Mouse (Mus musculus) forebrain, embryonic 11.5 days (tissue): ENCODE measurements around the gene Tnks2. TPM values are rescaled to one million over a fixed set of nuclear protein-coding genes. Genes with fewer than 3 reads are reported as not detected.

Source experiments
- ATAC-seq: fragments of 200-750 bp; cut with Nextera tagmentation; replicated peaks from 2 replicates; pipeline ENCODE4 v1.8.0; 2017; ENCODE audit warnings: moderate TSS enrichment; ENCODE audit not compliant: low FRiP score
- DNase-seq: peaks from one replicate; pipeline ENCODE4 v3.0.0-alpha.2; 2017; ENCODE audit warnings: low spot score
- H3K27ac ChIP-seq: fragments of 300-500 bp; sonication (generic); 2 replicates; pipeline ENCODE4 v1.5.1; 2014; ENCODE audit warnings: low read depth, low read length
- H3K27me3 ChIP-seq: fragments of 300-500 bp; sonication (generic); 2 replicates; pipeline ENCODE4 v1.6.1; 2014; ENCODE audit warnings: mild to moderate bottlenecking, low read length, mixed read lengths; ENCODE audit not compliant: control insufficient read depth, insufficient read depth
- H3K36me3 ChIP-seq: fragments of 300-500 bp; sonication (generic); 2 replicates; pipeline ENCODE4 v1.6.1; 2014; ENCODE audit warnings: mild to moderate bottlenecking, low read length, moderate library complexity, mixed read lengths; ENCODE audit not compliant: control insufficient read depth, insufficient read depth
- H3K4me1 ChIP-seq: fragments of 300-500 bp; sonication (generic); replicated peaks from 2 replicates; pipeline ENCODE4 v1.6.1; 2014; ENCODE audit warnings: low read length, mixed read lengths; ENCODE audit not compliant: control insufficient read depth, insufficient read depth
- H3K4me2 ChIP-seq: fragments of 300-500 bp; sonication (generic); 2 replicates; pipeline ENCODE4 v1.6.1; 2014; ENCODE audit warnings: low read depth, mild to moderate bottlenecking, low read length, moderate library complexity, mixed read lengths; ENCODE audit not compliant: severe bottlenecking
- H3K4me3 ChIP-seq: fragments of 300-500 bp; sonication (generic); 2 replicates; pipeline ENCODE4 v1.5.1; 2014; ENCODE audit warnings: low read depth, low read length
- H3K9ac ChIP-seq: fragments of 300-500 bp; sonication (generic); 2 replicates; pipeline ENCODE4 v1.6.1; 2014; ENCODE audit warnings: low read length
- H3K9me3 ChIP-seq: fragments of 300-500 bp; sonication (generic); 2 replicates; pipeline ENCODE4 v1.6.1; 2016; ENCODE audit warnings: low read length, mixed read lengths; ENCODE audit not compliant: control insufficient read depth
- WGBS: fragments of 180-500 bp; shearing (Covaris S2); extraction: QIAGEN DNeasy Blood & Tissue Kit; methylation state at CpG from one replicate; pipeline ENCODE4 v1.1.7; 2014; 5-methylcytosine and 5-hydroxymethylcytosine counted together
- polyA plus RNA-seq: library from polyadenylated mRNA; unstranded; fragments of >200 nt; fragmentation: Nextera tagmentation; extraction: Ambion mirVana; gene quantifications from 2 replicates; pipeline ENCODE4 v1.2.1, GENCODE M21; 2014

The Tnks2 gene
- polyA plus RNA-seq, 1 experiment from 2014 or later: 68.3 TPM

DNA sequence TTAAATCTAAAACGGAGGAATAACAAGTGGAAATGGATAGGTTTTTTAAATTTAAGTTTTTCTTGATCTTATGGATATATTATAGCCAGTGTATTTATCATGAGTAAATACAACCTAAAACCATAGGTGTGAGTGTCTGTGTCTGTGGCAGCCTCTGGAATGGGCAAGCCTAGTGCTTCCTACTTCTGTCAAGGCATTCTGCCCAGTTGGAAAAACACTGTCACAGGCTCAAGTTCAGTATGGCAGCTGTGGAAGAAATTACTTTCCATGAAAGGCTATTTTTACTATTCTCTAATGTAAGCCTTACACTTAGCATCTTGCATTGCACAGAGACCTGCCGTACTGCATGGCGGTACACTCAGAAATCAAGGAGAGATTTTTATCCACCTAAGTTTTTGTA is 57.7 kb downstream of the Tnks2 start:
- ATAC-seq: no peak

DNA sequence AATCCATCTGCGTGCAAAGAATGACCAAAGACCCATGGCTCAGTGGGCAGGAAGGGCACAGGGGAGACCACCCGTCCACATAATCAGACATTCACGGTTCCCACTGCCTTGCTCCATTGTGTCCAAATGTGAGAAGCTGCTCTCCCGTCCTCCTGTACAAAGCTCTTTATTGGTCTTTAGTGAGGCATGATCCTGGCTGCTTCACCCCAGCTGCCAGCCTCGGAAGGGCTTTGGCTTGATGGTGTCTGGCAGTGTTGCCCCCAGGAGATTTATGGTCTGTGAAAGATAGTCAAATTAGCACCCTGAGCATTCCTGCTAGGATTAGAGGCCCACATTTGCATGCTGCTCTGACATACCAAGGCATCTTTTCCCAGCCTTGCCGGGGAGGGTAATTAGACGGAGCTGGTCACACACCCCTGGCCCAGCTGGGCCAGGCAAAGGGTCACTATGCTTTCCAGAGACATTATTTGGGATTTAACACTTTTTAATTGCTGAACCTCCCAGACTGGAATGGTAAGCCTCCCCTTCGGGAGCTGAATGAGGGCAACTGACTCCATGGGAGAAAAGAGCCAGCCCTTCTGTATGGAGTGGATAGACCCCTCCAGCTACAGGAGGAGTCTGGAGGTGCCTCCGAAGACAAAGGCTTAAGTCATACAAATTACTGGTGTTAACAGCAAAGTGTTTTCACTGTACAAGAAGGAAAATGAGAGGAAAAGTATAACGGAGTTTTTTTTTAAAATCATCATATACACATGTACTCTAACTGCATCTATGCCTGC is 62.9 kb downstream of the Tnks2 start:
- H3K4me3 ChIP-seq: no peak overlapping the region
- DNase-seq: peak; percentile 79
- no peaks in the 10 kb centered on the region for H3K9me3 ChIP-seq
- peak; percentile 91 for ATAC-seq
- no peaks in the 10 kb centered on the region for H3K27me3 ChIP-seq
- H3K36me3 ChIP-seq: peaks cover 3% of the 10 kb centered on the region
- H3K9ac ChIP-seq: no peak overlapping the region
- peaks cover 9% of the 10 kb centered on the region; the same call in 1 of the 2 replicates for H3K4me1 ChIP-seq
- WGBS: 6% methylated on average over 10 of the region's 10 CpGs
- peak overlapping the region; percentile 83 for H3K27ac ChIP-seq
- H3K4me2 ChIP-seq: no peak overlapping the region

More for the DNA sequence above, 57.7 kb downstream of the Tnks2 start:
- Histone ChIP-seq H3K4me2 (no peak overlapping the region), H3K9ac (no peak overlapping the region), H3K4me1 (peaks cover 8% of the 10 kb centered on the region; the same call in 1 of the 2 replicates), H3K27me3 (no peaks in the 10 kb centered on the region), H3K9me3 (no peaks in the 10 kb centered on the region), H3K27ac (no peak overlapping the region), H3K4me3 (no peak overlapping the region), H3K36me3 (peaks cover 13% of the 10 kb centered on the region)
- DNase-seq: no peak
- 98% methylated on average over 3 of the region's 3 CpGs for WGBS

DNA sequence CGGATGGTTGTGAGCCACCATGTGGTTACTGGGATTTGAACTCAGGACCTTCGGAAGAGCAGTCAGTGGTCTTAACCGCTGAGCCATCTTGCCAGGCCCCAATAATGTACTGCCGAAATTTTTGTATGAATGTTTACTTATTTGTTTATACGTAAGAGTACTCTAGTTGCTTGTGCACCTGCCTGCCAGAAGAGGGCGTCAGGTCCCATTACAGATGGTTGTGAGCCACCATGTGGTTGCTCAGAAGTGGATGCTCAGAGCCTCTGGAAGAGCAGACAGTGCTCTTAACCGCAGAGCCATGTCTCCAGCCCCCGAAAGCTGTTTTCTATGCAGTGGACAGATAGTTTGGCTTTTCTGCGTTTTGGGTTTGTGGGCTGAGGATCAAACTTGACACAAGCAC is 63.7 kb downstream of the Tnks2 start:
- Histone ChIP-seq H3K4me2 (no peak overlapping the region), H3K9me3 (no peaks in the 10 kb centered on the region), H3K27me3 (no peaks in the 10 kb centered on the region), H3K4me1 (peaks cover 9% of the 10 kb centered on the region; the same call in 1 of the 2 replicates), H3K4me3 (no peak overlapping the region), H3K9ac (no peak overlapping the region), H3K36me3 (peaks cover 3% of the 10 kb centered on the region), H3K27ac (peak overlapping the region; percentile 83)
- ATAC-seq (no peak), DNase-seq (peak; percentile 63)
- WGBS: 41% methylated on average over 9 of the region's 9 CpGs

DNA sequence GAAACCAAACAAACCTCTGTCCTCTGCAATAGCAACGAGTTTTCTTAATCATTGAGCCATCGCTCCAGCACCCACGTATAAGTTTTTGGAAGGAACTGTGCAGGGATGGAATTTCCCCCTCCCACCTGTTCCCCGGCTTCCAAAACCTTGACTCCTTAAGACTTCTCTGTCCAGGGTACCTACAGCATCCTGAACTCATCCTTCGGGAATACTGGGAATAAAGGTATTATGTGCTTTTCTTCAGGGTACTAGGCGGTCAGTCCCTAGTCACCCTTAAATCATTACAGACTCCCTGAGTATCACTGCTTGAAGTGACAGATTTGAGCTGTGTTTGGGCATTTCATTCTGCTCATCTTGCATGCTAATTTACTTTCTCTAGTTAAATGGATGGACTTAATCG is 69.3 kb downstream of the Tnks2 start:
- H3K9me3 ChIP-seq: no peaks in the 10 kb centered on the region
- no peaks in the 10 kb centered on the region for H3K36me3 ChIP-seq
- no peak overlapping the region for H3K4me3 ChIP-seq
- ATAC-seq (no peak), DNase-seq (no peak)
- peak overlapping the region; percentile 61; the same call in 1 of the 2 replicates for H3K4me2 ChIP-seq
- no peaks in the 10 kb centered on the region for H3K27me3 ChIP-seq
- 0 out of 2 replicates have a peak, but pooled peaks cover 7% of the 10 kb centered on the region for H3K4me1 ChIP-seq
- H3K9ac ChIP-seq: no peak overlapping the region; the same call in 1 of the 2 replicates
- H3K27ac ChIP-seq: peak overlapping the region; percentile 78; the same call in 1 of the 2 replicates
- 33% methylated on average over 7 of the region's 7 CpGs for WGBS

DNA sequence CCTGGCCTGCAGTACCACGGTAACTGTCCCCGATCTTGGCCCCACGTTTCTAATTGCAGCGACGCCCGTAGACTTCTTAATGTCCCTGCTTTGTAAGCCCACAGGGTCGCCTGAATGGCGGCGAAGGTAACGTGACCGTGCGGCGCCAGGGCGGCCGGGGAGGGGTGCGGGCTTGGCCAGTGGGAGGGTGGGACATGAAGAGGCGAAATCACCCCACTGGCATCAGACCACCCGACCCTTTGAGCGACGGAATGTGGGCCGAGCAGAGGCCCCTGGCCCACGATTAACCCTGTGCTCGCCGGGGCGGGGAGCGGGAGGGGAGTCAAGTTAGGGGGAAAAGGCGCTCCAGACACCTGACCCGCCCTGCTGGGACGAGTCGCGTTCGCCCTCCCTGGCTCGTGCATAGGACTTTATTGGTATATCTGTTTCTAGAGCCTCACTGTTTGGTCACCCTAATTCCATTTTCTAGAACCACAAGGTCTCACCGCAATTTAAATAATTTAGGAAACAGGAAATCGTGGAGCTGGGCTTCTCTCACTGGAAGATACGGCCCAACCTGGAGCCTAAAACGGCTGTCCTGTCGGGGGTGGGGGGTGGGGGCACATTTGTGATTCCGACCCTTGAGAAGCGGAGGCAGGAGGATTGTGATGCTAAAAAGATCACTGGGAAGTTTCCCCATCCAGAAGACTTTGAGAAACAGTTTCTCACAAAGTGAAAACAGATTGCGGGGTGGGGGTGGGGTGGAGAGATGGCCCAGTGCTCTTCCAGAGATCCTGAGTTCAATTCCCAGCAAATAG is 70.4 kb downstream of the Tnks2 start:
- peak; percentile 94 for ATAC-seq
- peak overlapping the region; percentile 61 for H3K4me2 ChIP-seq
- H3K9me3 ChIP-seq: no peaks in the 10 kb centered on the region
- H3K27ac ChIP-seq: peak overlapping the region; percentile 78
- peak overlapping the region; percentile 59 for H3K9ac ChIP-seq
- peak; percentile 94 for DNase-seq
- 1% methylated on average over 41 of the region's 41 CpGs for WGBS
- no peaks in the 10 kb centered on the region for H3K36me3 ChIP-seq
- H3K4me1 ChIP-seq: 0 out of 2 replicates have a peak, but pooled peaks cover 7% of the 10 kb centered on the region
- peak overlapping the region; percentile 35 for H3K4me3 ChIP-seq
- no peaks in the 10 kb centered on the region for H3K27me3 ChIP-seq

DNA sequence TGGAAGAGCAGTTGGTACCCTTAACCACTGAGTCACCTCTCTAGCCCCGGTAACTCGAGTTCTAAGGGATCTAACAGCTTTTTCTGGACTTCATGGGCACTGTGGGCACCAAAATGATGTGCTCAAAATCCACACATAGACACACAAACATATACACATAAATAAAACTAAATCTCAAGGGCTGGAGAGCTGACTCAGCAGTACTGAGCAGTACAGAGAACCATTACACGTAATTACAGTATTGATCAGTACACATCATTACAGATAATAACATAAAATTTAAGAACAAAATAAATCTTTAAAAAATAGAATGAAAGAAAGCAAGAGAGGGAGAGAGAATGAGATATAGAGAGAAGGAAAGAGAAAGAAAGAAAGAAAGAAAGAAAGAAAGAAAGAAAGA is 75.1 kb downstream of the Tnks2 start:
- Histone ChIP-seq H3K27ac (no peak overlapping the region), H3K9me3 (no peaks in the 10 kb centered on the region), H3K9ac (no peak overlapping the region), H3K4me2 (no peak overlapping the region), H3K27me3 (no peaks in the 10 kb centered on the region), H3K4me3 (no peak overlapping the region), H3K4me1 (peaks cover 9% of the 10 kb centered on the region; the same call in 1 of the 2 replicates), H3K36me3 (no peaks in the 10 kb centered on the region)
- 82% methylated on average over 3 of the region's 3 CpGs for WGBS
- ATAC-seq: no peak
- DNase-seq: no peak

DNA sequence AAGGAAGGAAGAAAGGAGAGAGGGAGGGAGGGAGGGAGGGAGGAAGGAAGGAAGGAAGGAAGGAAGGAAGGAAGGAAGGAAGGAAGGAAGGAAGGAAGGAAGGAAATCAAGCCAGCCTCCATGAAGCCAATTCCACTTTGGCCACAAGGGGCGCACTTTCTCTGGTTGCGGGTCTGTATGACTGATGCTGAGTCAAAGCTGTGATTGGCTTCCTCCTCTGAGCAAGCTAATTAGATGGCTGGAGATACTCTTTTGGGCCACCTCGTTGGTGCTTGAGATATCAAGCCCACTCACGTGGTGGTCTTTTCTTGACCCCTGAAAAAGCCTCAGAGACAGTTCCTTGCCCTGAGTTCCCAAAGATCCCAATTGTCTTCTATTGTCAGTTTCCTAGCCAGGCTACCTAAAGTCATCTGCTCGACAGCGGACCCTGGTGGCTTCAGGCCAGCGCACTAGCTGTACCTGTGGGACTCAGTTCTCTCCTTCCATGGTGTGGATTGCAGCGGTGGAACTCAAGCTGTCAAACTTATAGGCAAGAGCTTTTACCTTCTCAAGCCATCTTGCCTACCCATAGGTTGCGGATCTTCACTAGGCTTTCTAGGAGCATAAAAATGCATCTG is 75.8 kb downstream of the Tnks2 start:
- peak; percentile 46 for ATAC-seq
- no peaks in the 10 kb centered on the region for H3K9me3 ChIP-seq
- H3K27me3 ChIP-seq: no peaks in the 10 kb centered on the region
- peak; percentile 81 for DNase-seq
- peaks cover 6% of the 10 kb centered on the region; the same call in 1 of the 2 replicates for H3K4me1 ChIP-seq
- H3K36me3 ChIP-seq: no peaks in the 10 kb centered on the region
- no peak overlapping the region for H3K9ac ChIP-seq
- WGBS: 29% methylated on average over 9 of the region's 9 CpGs
- no peak overlapping the region for H3K4me2 ChIP-seq
- H3K4me3 ChIP-seq: no peak overlapping the region
- 0 out of 2 replicates have a peak overlapping the region, but pooled peaks have one; percentile 7 for H3K27ac ChIP-seq

DNA sequence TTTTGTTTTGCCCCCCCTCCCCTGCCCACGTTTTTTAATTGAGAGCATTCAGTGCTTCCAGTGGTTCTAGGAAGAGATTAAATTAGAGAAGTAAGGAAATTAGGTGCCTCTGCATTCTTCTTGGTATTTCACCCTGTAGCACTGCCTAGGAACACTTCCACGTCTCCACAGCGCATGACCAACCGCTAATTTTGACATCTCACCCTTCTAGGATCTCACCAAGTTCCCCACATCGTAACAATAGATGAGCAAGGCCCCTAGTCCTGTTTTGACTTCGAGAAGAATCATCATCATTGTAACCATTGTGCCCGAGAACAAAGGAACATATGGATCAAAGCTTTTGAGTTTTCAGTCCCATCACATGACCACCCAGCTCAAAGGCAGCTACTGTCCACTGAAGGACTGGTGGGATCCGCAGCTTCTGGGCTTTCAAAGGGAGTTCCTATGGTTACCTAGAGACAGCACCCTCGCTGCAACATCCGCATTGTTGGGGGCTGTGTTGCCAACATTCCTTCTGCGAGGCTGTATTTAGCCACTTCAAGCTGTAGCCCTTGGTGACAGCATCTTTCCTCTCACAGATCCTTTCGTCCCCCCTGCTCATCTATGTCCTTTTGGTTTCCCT is 76.5 kb downstream of the Tnks2 start:
- no peak overlapping the region for H3K4me2 ChIP-seq
- DNase-seq: peak; percentile 59
- 0 out of 2 replicates have a peak overlapping the region, but pooled peaks have one; percentile 41 for H3K27ac ChIP-seq
- H3K27me3 ChIP-seq: no peaks in the 10 kb centered on the region
- no peaks in the 10 kb centered on the region for H3K9me3 ChIP-seq
- ATAC-seq: peak; percentile 79
- H3K4me1 ChIP-seq: peaks cover 6% of the 10 kb centered on the region; the same call in 1 of the 2 replicates
- no peak overlapping the region for H3K9ac ChIP-seq
- H3K36me3 ChIP-seq: no peaks in the 10 kb centered on the region
- no peak overlapping the region for H3K4me3 ChIP-seq
- WGBS: 29% methylated on average over 12 of the region's 12 CpGs
